Mouse (Mus musculus) midbrain, postnatal 0 days (tissue): ENCODE measurements around the gene Tmem41b. TPM values are rescaled to one million over a fixed set of nuclear protein-coding genes. Genes with fewer than 3 reads are reported as not detected.

Source experiments
- ATAC-seq: fragments of 200-750 bp; cut with Nextera tagmentation; 2 replicates; pipeline ENCODE4 v1.8.0; 2017; ENCODE audit warnings: moderate number of reproducible peaks, mild to moderate bottlenecking, moderate TSS enrichment, moderate library complexity; ENCODE audit not compliant: low FRiP score
- DNase-seq: peaks from one replicate; pipeline ENCODE4 v3.0.0-alpha.2; 2015; ENCODE audit warnings: low spot score
- H3K27ac ChIP-seq: fragments of 300-500 bp; sonication (generic); 2 replicates; pipeline ENCODE4 v1.5.1; 2014; ENCODE audit warnings: low read depth, mild to moderate bottlenecking, low read length, mixed read lengths
- H3K27me3 ChIP-seq: fragments of 300-500 bp; sonication (generic); 2 replicates; pipeline ENCODE4 v1.6.1; 2014; ENCODE audit warnings: low read length, control low read depth, mixed read lengths; ENCODE audit not compliant: insufficient read depth
- H3K36me3 ChIP-seq: fragments of 300-500 bp; sonication (generic); 2 replicates; pipeline ENCODE4 v1.6.1; 2014; ENCODE audit warnings: low read length, control low read depth, mixed read lengths; ENCODE audit not compliant: insufficient read depth
- H3K4me1 ChIP-seq: fragments of 300-500 bp; sonication (generic); 2 replicates; pipeline ENCODE4 v1.6.1; 2014; ENCODE audit warnings: mild to moderate bottlenecking, control low read depth, antibody characterized with exemption, low read length, mixed read lengths; ENCODE audit not compliant: insufficient read depth
- H3K4me2 ChIP-seq: fragments of 300-500 bp; sonication (generic); 2 replicates; pipeline ENCODE4 v1.6.1; 2014; ENCODE audit warnings: low read depth, mild to moderate bottlenecking, low read length, mixed read lengths; ENCODE audit not compliant: poor library complexity, severe bottlenecking
- H3K4me3 ChIP-seq: fragments of 300-500 bp; sonication (generic); 2 replicates; pipeline ENCODE4 v1.5.1; 2014; ENCODE audit warnings: low read depth, mild to moderate bottlenecking, low read length, moderate library complexity
- H3K9ac ChIP-seq: fragments of 300-500 bp; sonication (generic); replicated peaks from 2 replicates; pipeline ENCODE4 v1.6.1; 2014; ENCODE audit warnings: mild to moderate bottlenecking, low read length, moderate library complexity, mixed read lengths; ENCODE audit not compliant: poor library complexity, severe bottlenecking
- H3K9me3 ChIP-seq: fragments of 300-500 bp; sonication (generic); 2 replicates; pipeline ENCODE4 v1.6.1; 2016; ENCODE audit warnings: low read length, control low read depth
- CTCF ChIP-seq: IDR thresholded peaks from 2 replicates; pipeline ENCODE4 v1.5.1; 2016; ENCODE audit warnings: antibody characterized with exemption, mild to moderate bottlenecking
- WGBS: fragments of 180-500 bp; shearing (Covaris S2); extraction: QIAGEN DNeasy Blood & Tissue Kit; methylation state at CpG from one replicate; pipeline ENCODE4 v1.1.7; 2014; 5-methylcytosine and 5-hydroxymethylcytosine counted together
- polyA plus RNA-seq: library from polyadenylated mRNA; unstranded; fragments of >200 nt; fragmentation: Nextera tagmentation; extraction: Ambion mirVana; gene quantifications from 2 replicates; pipeline ENCODE4 v1.2.1, GENCODE M21; 2015
- total RNA-seq: library from RNA; depleted of rRNA; stranded (reverse); fragments of >200 nt; gene quantifications from 2 replicates; pipeline ENCODE4 v1.2.3, GENCODE M21; 2014; rRNA removed

The Tmem41b gene
- total and polyA plus RNA-seq, 2 experiments from 2014 or later, result 55.4 to 65.0 TPM

DNA sequence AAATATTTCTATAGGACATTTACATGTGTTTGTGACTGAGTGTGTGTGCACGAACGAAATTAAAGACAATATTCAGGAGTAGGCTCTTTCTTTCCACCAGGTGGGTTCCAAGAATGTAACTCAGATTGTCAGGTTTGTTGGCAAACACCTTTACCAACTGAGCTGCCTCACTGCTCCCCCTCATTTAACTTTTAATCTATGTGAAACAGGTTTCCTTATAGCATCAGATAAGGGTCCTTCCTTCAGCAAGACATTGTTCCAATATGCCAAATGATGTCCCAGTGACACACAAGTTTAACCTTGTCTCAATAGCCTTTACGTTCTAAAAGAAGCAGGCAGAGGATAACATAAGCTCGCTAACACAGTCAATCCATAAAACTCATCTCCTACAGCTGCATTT, 63.8 kb downstream of the Tmem41b start:
- H3K27ac ChIP-seq, result no peak overlapping the region
- no peaks in the 10 kb centered on the region for H3K27me3 ChIP-seq
- H3K4me2 ChIP-seq, result no peak overlapping the region
- no peaks in the 10 kb centered on the region for H3K4me1 ChIP-seq
- WGBS, result 94% methylated on average over 4 of the region's 4 CpGs
- no peak overlapping the region for H3K4me3 ChIP-seq
- TF ChIP-seq CTCF, result no peak
- H3K9ac ChIP-seq, result no peak overlapping the region
- ATAC-seq (no peak), DNase-seq (no peak)
- H3K9me3 ChIP-seq, result no peaks in the 10 kb centered on the region
- H3K36me3 ChIP-seq, result peaks cover 46% of the 10 kb centered on the region

Other genes with a start within 250 kb of the Tmem41b start
- 316 and 407 TPM in 2 replicates for gene Tmem9b, start 234.1 kb downstream of the Tmem41b start, total RNA-seq
- 167 and 169 TPM in 2 replicates for gene Tmem9b, start 234.1 kb downstream of the Tmem41b start, polyA plus RNA-seq
- gene Nrip3, start 204.9 kb downstream of the Tmem41b start, total RNA-seq, result 25.4 and 38.5 TPM in 2 replicates
- 17.8 and 21.7 TPM in 2 replicates for gene Nrip3, start 204.9 kb downstream of the Tmem41b start, polyA plus RNA-seq
- 3.0 and 4.3 TPM in 2 replicates for gene Scube2, start 121.2 kb downstream of the Tmem41b start, total RNA-seq
- 1.3 and 2.2 TPM in 2 replicates for gene Scube2, start 121.2 kb downstream of the Tmem41b start, polyA plus RNA-seq
- 168 and 185 TPM in 2 replicates for gene Dennd5a, start 26.5 kb downstream of the Tmem41b start, total RNA-seq
- 25.2 and 28.7 TPM in 2 replicates for gene Dennd5a, start 26.5 kb downstream of the Tmem41b start, polyA plus RNA-seq
- 88.2 and 103 TPM in 2 replicates for gene Ipo7, start 31.3 kb upstream of the Tmem41b start, total RNA-seq
- 26.9 and 27.5 TPM in 2 replicates for gene Ipo7, start 31.3 kb upstream of the Tmem41b start, polyA plus RNA-seq
- gene Zfp143, start 74.3 kb upstream of the Tmem41b start, total RNA-seq, result 6.7 and 8.6 TPM in 2 replicates
- 4.9 and 5.8 TPM in 2 replicates for gene Zfp143, start 74.3 kb upstream of the Tmem41b start, polyA plus RNA-seq
- gene Wee1, start 135.1 kb upstream of the Tmem41b start, total RNA-seq, result 4.1 and 5.1 TPM in 2 replicates
- 3.6 and 3.7 TPM in 2 replicates for gene Wee1, start 135.1 kb upstream of the Tmem41b start, polyA plus RNA-seq
- 7.3 and 11.4 TPM in 2 replicates for gene Swap70, start 234.8 kb upstream of the Tmem41b start, total RNA-seq
- 6.3 and 7.0 TPM in 2 replicates for gene Swap70, start 234.8 kb upstream of the Tmem41b start, polyA plus RNA-seq